ENCODE assay signal across 8 mouse cellular contexts in the genomic region with DNA sequence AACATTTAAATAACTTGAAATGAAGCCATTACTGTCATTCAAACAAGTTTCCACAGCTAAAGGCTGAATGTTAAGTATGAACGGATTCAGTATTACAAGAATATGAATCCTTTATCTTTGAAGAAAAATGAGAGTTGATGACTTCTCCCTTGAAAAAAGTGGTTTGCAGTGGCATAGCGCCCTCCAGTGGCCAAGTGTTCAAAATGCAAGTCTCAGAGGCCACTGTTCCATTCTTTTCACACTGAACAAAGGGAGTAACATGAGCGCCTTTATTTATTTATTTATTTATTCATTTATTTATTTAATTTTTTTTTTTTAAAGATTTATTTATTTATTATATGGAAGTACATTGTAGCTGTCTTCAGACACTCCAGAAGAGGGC.
DNase-seq lines count a peak whose midpoint lies in the region; ATAC-seq lines count a peak whose summit lies in the region.

No protein-coding gene starts in this region.

- H3K9ac ChIP-seq in midbrain, embryonic 11.5 days (ENCODE audit: low read length) = no peak overlapping the region
- no peak overlapping the region for H3K9ac ChIP-seq in midbrain, embryonic 13.5 days (replicated peaks)

- no peaks in the 10 kb centered on the region for H3K27me3 ChIP-seq in midbrain, embryonic 11.5 days (ENCODE audit: control insufficient read depth, insufficient read depth, low read length)
- H3K27me3 ChIP-seq in midbrain, embryonic 13.5 days = no peaks in the 10 kb centered on the region

- H3K9me3 ChIP-seq in midbrain, embryonic 11.5 days (ENCODE audit: control insufficient read depth, low read length) = no peaks in the 10 kb centered on the region
- no peaks in the 10 kb centered on the region for H3K9me3 ChIP-seq in midbrain, embryonic 13.5 days

- no peak overlapping the region for H3K4me2 ChIP-seq in midbrain, embryonic 11.5 days
- H3K4me2 ChIP-seq in midbrain, embryonic 13.5 days (replicated peaks) = no peak overlapping the region

- no peak overlapping the region for H3K27ac ChIP-seq in midbrain, embryonic 11.5 days (ENCODE audit: low read depth, low read length)
- no peak overlapping the region for H3K27ac ChIP-seq in midbrain, embryonic 13.5 days

- whole genome bisulfite sequencing in midbrain, embryonic 11.5 days = 31% methylated on average over 3 of the region's 3 CpGs
- 23% methylated on average over 3 of the region's 3 CpGs for WGBS in midbrain, embryonic 13.5 days

- DNase-seq in midbrain, embryonic 11.5 days (ENCODE audit: low spot score, missing footprints) = peak; percentile 97
- peak; percentile 83 for DNase-seq in R1 (ENCODE audit: low read depth, low spot score)
- peak; percentile 82 to 88 for DNase-seq in cerebellum, postnatal 36 days
- DNase-seq in heart, postnatal 14 days = peak; percentile 83 to 85
- peak; percentile 79 to 89 for DNase-seq in left cerebral cortex, postnatal 10 days (ENCODE audit: extremely low spot score in 1 of 2, low spot score in 2 of 2)
- peak; percentile 75 for DNase-seq in retina, postnatal 1 day
- no peak for DNase-seq in yolk sac, embryonic 10.5 days (ENCODE audit: low spot score)

- intact Hi-C loops in heart, postnatal 14 days (cut with DNase I) = loop anchor here (2.0 to 5.0 kb wide), 7 partner anchors 132 to 566 kb away; no protein-coding TSS in a partner anchor
- intact Hi-C loops in left cerebral cortex, postnatal 10 days (cut with DNase I) = loop anchor here (5.0 to 10.0 kb wide), 3 partner anchors 362 to 570 kb away; partner anchors contain the start of gene Mdga1

- H3K4me3 ChIP-seq in midbrain, embryonic 11.5 days (ENCODE audit: low read depth, low read length) = no peak overlapping the region
- H3K4me3 ChIP-seq in midbrain, embryonic 13.5 days (replicated peaks) = no peak overlapping the region

- peaks cover 12% of the 10 kb centered on the region for H3K4me1 ChIP-seq in midbrain, embryonic 11.5 days (ENCODE audit: control insufficient read depth, insufficient read depth, low read length)
- H3K4me1 ChIP-seq in midbrain, embryonic 13.5 days (replicated peaks) = peaks cover 45% of the 10 kb centered on the region

- ATAC-seq in midbrain, embryonic 11.5 days (ENCODE audit: low FRiP score) = no peak
- no peak for ATAC-seq in midbrain, embryonic 13.5 days

- no peaks in the 10 kb centered on the region for H3K36me3 ChIP-seq in midbrain, embryonic 11.5 days (ENCODE audit: control insufficient read depth, insufficient read depth, low read length)
- no peaks in the 10 kb centered on the region for H3K36me3 ChIP-seq in midbrain, embryonic 13.5 days
